Mouse (Mus musculus): ENCODE results near the gene Twf2. TPM values are rescaled to one million over a fixed set of nuclear protein-coding genes. Genes with fewer than 3 reads are reported as not detected.

Twf2 gene
- polyA plus RNA-seq, 1 experiment from 2014 or later = 56.6 TPM

- WGBS = 81% methylated on average over 3 of the region's 3 CpGs
- H3K9me3 ChIP-seq (ENCODE audit: control insufficient read depth, low read length) = no peaks in the 10 kb centered on the region
- peaks cover 25% of the 10 kb centered on the region for H3K4me1 ChIP-seq (replicated peaks; ENCODE audit: control insufficient read depth, insufficient read depth, low read length)
- H3K27ac ChIP-seq (ENCODE audit: low read length) = no peak overlapping the region
- ATAC-seq = no peak
- no peak overlapping the region for H3K4me3 ChIP-seq (replicated peaks; ENCODE audit: low read length)
- H3K36me3 ChIP-seq (ENCODE audit: control insufficient read depth, insufficient read depth) = peaks cover 10% of the 10 kb centered on the region
- no peaks in the 10 kb centered on the region for H3K27me3 ChIP-seq (replicated peaks; ENCODE audit: control insufficient read depth, insufficient read depth, low read length)
- H3K9ac ChIP-seq (replicated peaks; ENCODE audit: low read depth, low read length) = no peak overlapping the region
- H3K4me2 ChIP-seq (ENCODE audit: low read length) = no peak overlapping the region
Measured at GRCm38 (mm10) chr9:106175552-106176200, 27.2 kb upstream of the Twf2 start.

- H3K9ac ChIP-seq (replicated peaks; ENCODE audit: low read depth, low read length) = no peak overlapping the region
- peaks cover 25% of the 10 kb centered on the region for H3K4me1 ChIP-seq (replicated peaks; ENCODE audit: control insufficient read depth, insufficient read depth, low read length)
- WGBS = 88% methylated on average over 5 of the region's 5 CpGs
- H3K4me3 ChIP-seq (replicated peaks; ENCODE audit: low read length) = no peak overlapping the region
- no peaks in the 10 kb centered on the region for H3K9me3 ChIP-seq (ENCODE audit: control insufficient read depth, low read length)
- H3K27me3 ChIP-seq (replicated peaks; ENCODE audit: control insufficient read depth, insufficient read depth, low read length) = no peaks in the 10 kb centered on the region
- no peak overlapping the region for H3K4me2 ChIP-seq (ENCODE audit: low read length)
- H3K36me3 ChIP-seq (ENCODE audit: control insufficient read depth, insufficient read depth) = peaks cover 19% of the 10 kb centered on the region
- ATAC-seq = no peak
- H3K27ac ChIP-seq (ENCODE audit: low read length) = no peak overlapping the region
Measured at GRCm38 (mm10) chr9:106176769-106177168, 26.1 kb upstream of the Twf2 start.

- 94% methylated on average over 6 of the region's 6 CpGs for WGBS
- Histone ChIP-seq H3K36me3 (ENCODE audit: control insufficient read depth, insufficient read depth) (peaks cover 22% of the 10 kb centered on the region), H3K27me3 (replicated peaks; ENCODE audit: control insufficient read depth, insufficient read depth, low read length) (no peaks in the 10 kb centered on the region), H3K4me2 (ENCODE audit: low read length) (no peak overlapping the region), H3K9ac (replicated peaks; ENCODE audit: low read depth, low read length) (no peak overlapping the region), H3K27ac (ENCODE audit: low read length) (no peak overlapping the region), H3K4me3 (replicated peaks; ENCODE audit: low read length) (no peak overlapping the region), H3K9me3 (ENCODE audit: control insufficient read depth, low read length) (no peaks in the 10 kb centered on the region), H3K4me1 (replicated peaks; ENCODE audit: control insufficient read depth, insufficient read depth, low read length) (peaks cover 24% of the 10 kb centered on the region)
- no peak for ATAC-seq
Measured at GRCm38 (mm10) chr9:106177799-106178198, 25.1 kb upstream of the Twf2 start.

GRCm38 (mm10) chr9:106179454-106179853 lies 23.5 kb upstream of the Twf2 start:
- H3K36me3 ChIP-seq (ENCODE audit: control insufficient read depth, insufficient read depth) = peaks cover 34% of the 10 kb centered on the region
- 98% methylated on average over 2 of the region's 2 CpGs for WGBS
- ATAC-seq = no peak

GRCm38 (mm10) chr9:106179964-106180363 lies 22.9 kb upstream of the Twf2 start:
- Histone ChIP-seq H3K4me3 (replicated peaks; ENCODE audit: low read length) (no peak overlapping the region), H3K4me1 (replicated peaks; ENCODE audit: control insufficient read depth, insufficient read depth, low read length) (peaks cover 5% of the 10 kb centered on the region), H3K27me3 (replicated peaks; ENCODE audit: control insufficient read depth, insufficient read depth, low read length) (no peaks in the 10 kb centered on the region), H3K36me3 (ENCODE audit: control insufficient read depth, insufficient read depth) (peaks cover 37% of the 10 kb centered on the region), H3K27ac (ENCODE audit: low read length) (no peak overlapping the region), H3K4me2 (ENCODE audit: low read length) (no peak overlapping the region), H3K9ac (replicated peaks; ENCODE audit: low read depth, low read length) (no peak overlapping the region), H3K9me3 (ENCODE audit: control insufficient read depth, low read length) (no peaks in the 10 kb centered on the region)
- 94% methylated on average over 3 of the region's 3 CpGs for WGBS
- no peak for ATAC-seq

More at GRCm38 (mm10) chr9:106179454-106179853, 23.5 kb upstream of the Twf2 start:
- H3K9me3 ChIP-seq (ENCODE audit: control insufficient read depth, low read length) = no peaks in the 10 kb centered on the region
- no peak overlapping the region for H3K9ac ChIP-seq (replicated peaks; ENCODE audit: low read depth, low read length)
- no peaks in the 10 kb centered on the region for H3K27me3 ChIP-seq (replicated peaks; ENCODE audit: control insufficient read depth, insufficient read depth, low read length)
- no peak overlapping the region for H3K27ac ChIP-seq (ENCODE audit: low read length)
- peaks cover 10% of the 10 kb centered on the region for H3K4me1 ChIP-seq (replicated peaks; ENCODE audit: control insufficient read depth, insufficient read depth, low read length)
- H3K4me2 ChIP-seq (ENCODE audit: low read length) = no peak overlapping the region
- no peak overlapping the region for H3K4me3 ChIP-seq (replicated peaks; ENCODE audit: low read length)

- 94% methylated on average over 4 of the region's 4 CpGs for WGBS
- peaks cover 56% of the 10 kb centered on the region for H3K36me3 ChIP-seq (ENCODE audit: control insufficient read depth, insufficient read depth)
Measured at GRCm38 (mm10) chr9:106182146-106182545, 20.8 kb upstream of the Twf2 start.

GRCm38 (mm10) chr9:106183996-106184395 lies 18.9 kb upstream of the Twf2 start:
- no peak overlapping the region for H3K4me2 ChIP-seq (ENCODE audit: low read length)
- H3K27me3 ChIP-seq (replicated peaks; ENCODE audit: control insufficient read depth, insufficient read depth, low read length) = no peaks in the 10 kb centered on the region
- peaks cover 66% of the 10 kb centered on the region for H3K36me3 ChIP-seq (ENCODE audit: control insufficient read depth, insufficient read depth)
- H3K4me3 ChIP-seq (replicated peaks; ENCODE audit: low read length) = no peak overlapping the region
- no peak for ATAC-seq
- H3K27ac ChIP-seq (ENCODE audit: low read length) = no peak overlapping the region
- WGBS = 96% methylated on average over 5 of the region's 5 CpGs
- no peaks in the 10 kb centered on the region for H3K4me1 ChIP-seq (replicated peaks; ENCODE audit: control insufficient read depth, insufficient read depth, low read length)
- H3K9ac ChIP-seq (replicated peaks; ENCODE audit: low read depth, low read length) = no peak overlapping the region
- H3K9me3 ChIP-seq (ENCODE audit: control insufficient read depth, low read length) = no peaks in the 10 kb centered on the region

More at GRCm38 (mm10) chr9:106182146-106182545, 20.8 kb upstream of the Twf2 start:
- H3K4me1 ChIP-seq (replicated peaks; ENCODE audit: control insufficient read depth, insufficient read depth, low read length) = no peaks in the 10 kb centered on the region
- no peaks in the 10 kb centered on the region for H3K9me3 ChIP-seq (ENCODE audit: control insufficient read depth, low read length)
- H3K27me3 ChIP-seq (replicated peaks; ENCODE audit: control insufficient read depth, insufficient read depth, low read length) = no peaks in the 10 kb centered on the region
- H3K9ac ChIP-seq (replicated peaks; ENCODE audit: low read depth, low read length) = no peak overlapping the region
- no peak overlapping the region for H3K4me2 ChIP-seq (ENCODE audit: low read length)
- no peak for ATAC-seq
- H3K27ac ChIP-seq (ENCODE audit: low read length) = no peak overlapping the region
- no peak overlapping the region for H3K4me3 ChIP-seq (replicated peaks; ENCODE audit: low read length)

- no peak for ATAC-seq
- WGBS = 89% methylated on average over 1 of the region's 1 CpGs
Measured at GRCm38 (mm10) chr9:106191355-106191754, 11.6 kb upstream of the Twf2 start.

GRCm38 (mm10) chr9:106192024-106192423 lies 10.9 kb upstream of the Twf2 start:
- no peaks in the 10 kb centered on the region for H3K9me3 ChIP-seq (ENCODE audit: control insufficient read depth, low read length)
- peaks cover 3% of the 10 kb centered on the region; the same call in 1 of the 2 replicates for H3K4me1 ChIP-seq (replicated peaks; ENCODE audit: control insufficient read depth, insufficient read depth, low read length)
- H3K9ac ChIP-seq (replicated peaks; ENCODE audit: low read depth, low read length) = no peak overlapping the region
- no peaks in the 10 kb centered on the region for H3K27me3 ChIP-seq (replicated peaks; ENCODE audit: control insufficient read depth, insufficient read depth, low read length)
- peaks cover 40% of the 10 kb centered on the region for H3K36me3 ChIP-seq (ENCODE audit: control insufficient read depth, insufficient read depth)
- no peak overlapping the region for H3K27ac ChIP-seq (ENCODE audit: low read length)
- no peak overlapping the region for H3K4me2 ChIP-seq (ENCODE audit: low read length)
- H3K4me3 ChIP-seq (replicated peaks; ENCODE audit: low read length) = no peak overlapping the region
- 85% methylated on average over 8 of the region's 8 CpGs for WGBS
- ATAC-seq = no peak

More at GRCm38 (mm10) chr9:106191355-106191754, 11.6 kb upstream of the Twf2 start:
- H3K9me3 ChIP-seq (ENCODE audit: control insufficient read depth, low read length) = no peaks in the 10 kb centered on the region
- H3K27ac ChIP-seq (ENCODE audit: low read length) = no peak overlapping the region
- peaks cover 45% of the 10 kb centered on the region for H3K36me3 ChIP-seq (ENCODE audit: control insufficient read depth, insufficient read depth)
- H3K4me1 ChIP-seq (replicated peaks; ENCODE audit: control insufficient read depth, insufficient read depth, low read length) = peaks cover 3% of the 10 kb centered on the region; the same call in 1 of the 2 replicates
- H3K4me3 ChIP-seq (replicated peaks; ENCODE audit: low read length) = no peak overlapping the region
- H3K27me3 ChIP-seq (replicated peaks; ENCODE audit: control insufficient read depth, insufficient read depth, low read length) = no peaks in the 10 kb centered on the region
- H3K9ac ChIP-seq (replicated peaks; ENCODE audit: low read depth, low read length) = no peak overlapping the region
- H3K4me2 ChIP-seq (ENCODE audit: low read length) = no peak overlapping the region

Data from forebrain, embryonic 16.5 days (tissue).